Mouse (Mus musculus) cortical plate, adult 2 months (tissue): ENCODE measurements at regions not wholly inside any gene's neighbourhood (a gene's known extent, or its start where the extent isn't known, plus 50 kb on each side); places are given as distances from the start of the nearest gene placed in this dataset.

Source experiments
- CTCF ChIP-seq: fragments of 200-500 bp; IDR thresholded peaks from 2 replicates; pipeline ENCODE4 v1.5.1; 2011; ENCODE audit warnings: mild to moderate bottlenecking, control low read depth, low read length; ENCODE audit not compliant: insufficient read depth; ENCODE audit errors: extremely low read depth
- POLR2A ChIP-seq: fragments of 200-500 bp; IDR thresholded peaks from 2 replicates; pipeline ENCODE4 v1.6.1; 2011; ENCODE audit warnings: mild to moderate bottlenecking, low read length, control low read depth; ENCODE audit not compliant: insufficient read depth; ENCODE audit errors: extremely low read depth

GRCm38 (mm10) chr13:105387016-105387772 is 56.2 kb upstream of the Htr1a start:
- no peak for TF ChIP-seq CTCF
- TF ChIP-seq POLR2A, result no peak
